Mouse (Mus musculus): ENCODE data around the gene Fance. TPM values are rescaled to one million over a fixed set of nuclear protein-coding genes. Genes with fewer than 3 reads are reported as not detected.
A peak's percentile ranks its signal among the peaks of the same experiment; 100 is the strongest.
"Not testable (repeated sequence)": the region's sequence is repeated elsewhere in the genome, so short reads cannot be mapped to it uniquely, and the experiment has no call there.

The Fance gene
- polyA plus RNA-seq, 1 experiment from 2014 or later = 39.5 TPM

GRCm38 (mm10) chr17:28350466-28351352, 37.4 kb downstream of the Fance start, which contains the start of gene Tead3:
Gene Tead3, minus strand, starts transcription at chr17:28350817.
- H3K36me3 ChIP-seq = no peaks in the 10 kb centered on the region
- peak within 1 kb of the TSS; percentile 97 for H3K9ac ChIP-seq
- no peaks in the 10 kb centered on the region for H3K9me3 ChIP-seq
- H3K4me2 ChIP-seq = peak within 1 kb of the TSS; percentile 81
- H3K4me3 ChIP-seq = peak within 1 kb of the TSS; percentile 94
- H3K27me3 ChIP-seq = no peaks in the 10 kb centered on the region
- H3K4me1 ChIP-seq = peaks cover 52% of the 10 kb centered on the region
- under 1% methylated on average over 61 of the region's 73 CpGs for WGBS
- H3K27ac ChIP-seq = peak within 1 kb of the TSS; percentile 100
- peak; percentile 85 for ATAC-seq (ENCODE audit: insufficient number of reproducible peaks, insufficient read depth, low FRiP score, low TSS enrichment, low read depth)

GRCm38 (mm10) chr17:28351353-28351890, 38.1 kb downstream of the Fance start:
- Histone ChIP-seq H3K27me3 (no peaks in the 10 kb centered on the region), H3K36me3 (no peaks in the 10 kb centered on the region), H3K9me3 (no peaks in the 10 kb centered on the region), H3K27ac (peak overlapping the region; percentile 100), H3K4me3 (peak overlapping the region; percentile 94), H3K9ac (peak overlapping the region; percentile 97), H3K4me2 (peak overlapping the region; percentile 81), H3K4me1 (peaks cover 48% of the 10 kb centered on the region)
- under 1% methylated on average over 29 of the region's 29 CpGs for whole genome bisulfite sequencing
- peak; percentile 3; the same call in 1 of the 2 replicates for ATAC-seq (ENCODE audit: insufficient number of reproducible peaks, insufficient read depth, low FRiP score, low TSS enrichment, low read depth)

- Histone ChIP-seq H3K4me1 (peaks cover 43% of the 10 kb centered on the region), H3K4me2 (peak overlapping the region; percentile 81), H3K9me3 (no peaks in the 10 kb centered on the region), H3K27ac (peak overlapping the region; percentile 100), H3K4me3 (peak overlapping the region; percentile 94), H3K36me3 (no peaks in the 10 kb centered on the region), H3K9ac (peak overlapping the region; percentile 97), H3K27me3 (no peaks in the 10 kb centered on the region)
- ATAC-seq (ENCODE audit: insufficient number of reproducible peaks, insufficient read depth, low FRiP score, low TSS enrichment, low read depth) = no peak
- 15% methylated on average over 11 of the region's 11 CpGs for WGBS
Measured at GRCm38 (mm10) chr17:28352018-28352417, 38.7 kb downstream of the Fance start.

GRCm38 (mm10) chr17:28355871-28356270, 42.6 kb downstream of the Fance start:
- peaks cover 22% of the 10 kb centered on the region for H3K4me1 ChIP-seq
- WGBS = 83% methylated on average over 12 of the region's 12 CpGs
- no peak overlapping the region for H3K4me3 ChIP-seq
- H3K27me3 ChIP-seq = peaks cover 24% of the 10 kb centered on the region
- H3K4me2 ChIP-seq = no peak overlapping the region
- H3K9me3 ChIP-seq = no peaks in the 10 kb centered on the region
- no peak for ATAC-seq (ENCODE audit: insufficient number of reproducible peaks, insufficient read depth, low FRiP score, low TSS enrichment, low read depth)
- H3K9ac ChIP-seq = no peak overlapping the region
- no peaks in the 10 kb centered on the region for H3K36me3 ChIP-seq
- no peak overlapping the region for H3K27ac ChIP-seq

- H3K4me2 ChIP-seq; H3K9me3 ChIP-seq; ATAC-seq (ENCODE audit: insufficient number of reproducible peaks, insufficient read depth, low FRiP score, low TSS enrichment, low read depth); H3K27ac ChIP-seq; H3K9ac ChIP-seq; H3K4me3 ChIP-seq; H3K36me3 ChIP-seq: not testable (repeated sequence)
- WGBS = 15% methylated on average over 24 of the region's 24 CpGs
- H3K4me1 ChIP-seq = peaks cover 24% of the 10 kb centered on the region
- H3K27me3 ChIP-seq = peaks cover 33% of the 10 kb centered on the region
Measured at GRCm38 (mm10) chr17:28358576-28359261, 45.4 kb downstream of the Fance start.

GRCm38 (mm10) chr17:28360531-28361277, 47.4 kb downstream of the Fance start:
- H3K36me3 ChIP-seq = no peaks in the 10 kb centered on the region
- peaks cover 51% of the 10 kb centered on the region for H3K27me3 ChIP-seq
- no peaks in the 10 kb centered on the region for H3K9me3 ChIP-seq
- no peak overlapping the region for H3K4me2 ChIP-seq
- no peak overlapping the region for H3K4me3 ChIP-seq
- no peak for ATAC-seq (ENCODE audit: insufficient number of reproducible peaks, insufficient read depth, low FRiP score, low TSS enrichment, low read depth)
- WGBS = 80% methylated on average over 9 of the region's 9 CpGs
- H3K27ac ChIP-seq = no peak overlapping the region
- peaks cover 37% of the 10 kb centered on the region for H3K4me1 ChIP-seq
- H3K9ac ChIP-seq = no peak overlapping the region

GRCm38 (mm10) chr17:28361921-28362652, 48.8 kb downstream of the Fance start:
- peaks cover 34% of the 10 kb centered on the region for H3K4me1 ChIP-seq
- ATAC-seq (ENCODE audit: insufficient number of reproducible peaks, insufficient read depth, low FRiP score, low TSS enrichment, low read depth) = no peak
- 33% methylated on average over 11 of the region's 11 CpGs for WGBS
- peaks cover 56% of the 10 kb centered on the region for H3K27me3 ChIP-seq
- H3K36me3 ChIP-seq = no peaks in the 10 kb centered on the region
- H3K9ac ChIP-seq = peak overlapping the region; percentile 64
- H3K9me3 ChIP-seq = no peaks in the 10 kb centered on the region
- H3K4me3 ChIP-seq = peak overlapping the region; percentile 39
- H3K27ac ChIP-seq = peak overlapping the region; percentile 40; the same call in 1 of the 2 replicates
- peak overlapping the region; percentile 77 for H3K4me2 ChIP-seq

GRCm38 (mm10) chr17:28362653-28363292, 49.5 kb downstream of the Fance start:
- H3K4me1 ChIP-seq = peaks cover 34% of the 10 kb centered on the region
- peak overlapping the region; percentile 39 for H3K4me3 ChIP-seq
- H3K36me3 ChIP-seq = no peaks in the 10 kb centered on the region
- peak overlapping the region; percentile 77 for H3K4me2 ChIP-seq
- H3K27me3 ChIP-seq = peaks cover 56% of the 10 kb centered on the region
- 2% methylated on average over 25 of the region's 25 CpGs for WGBS
- H3K9ac ChIP-seq = peak overlapping the region; percentile 64
- H3K27ac ChIP-seq = peak overlapping the region; percentile 40; the same call in 1 of the 2 replicates
- ATAC-seq (ENCODE audit: insufficient number of reproducible peaks, insufficient read depth, low FRiP score, low TSS enrichment, low read depth) = no peak; the same call in 1 of the 2 replicates
- H3K9me3 ChIP-seq = no peaks in the 10 kb centered on the region

- ATAC-seq (ENCODE audit: insufficient number of reproducible peaks, insufficient read depth, low FRiP score, low TSS enrichment, low read depth) = no peak
- Histone ChIP-seq H3K9ac (peak overlapping the region; percentile 64), H3K4me3 (peak overlapping the region; percentile 39), H3K4me1 (peaks cover 30% of the 10 kb centered on the region), H3K27me3 (peaks cover 51% of the 10 kb centered on the region), H3K27ac (no peak overlapping the region), H3K4me2 (peak overlapping the region; percentile 77), H3K36me3 (no peaks in the 10 kb centered on the region), H3K9me3 (no peaks in the 10 kb centered on the region)
- WGBS = 21% methylated on average over 6 of the region's 6 CpGs
Measured at GRCm38 (mm10) chr17:28363507-28363906, 50.2 kb downstream of the Fance start.

- no peaks in the 10 kb centered on the region for H3K9me3 ChIP-seq
- H3K27me3 ChIP-seq = peaks cover 35% of the 10 kb centered on the region
- 27% methylated on average over 8 of the region's 8 CpGs for WGBS
- H3K27ac ChIP-seq = no peak within 1 kb of the TSS
- peaks cover 30% of the 10 kb centered on the region for H3K4me1 ChIP-seq
- no peak for ATAC-seq (ENCODE audit: insufficient number of reproducible peaks, insufficient read depth, low FRiP score, low TSS enrichment, low read depth)
- H3K4me2 ChIP-seq = peak within 1 kb of the TSS; percentile 77
- H3K36me3 ChIP-seq = no peaks in the 10 kb centered on the region
- peak within 1 kb of the TSS; percentile 39 for H3K4me3 ChIP-seq
- peak within 1 kb of the TSS; percentile 66 for H3K9ac ChIP-seq
Measured at GRCm38 (mm10) chr17:28365122-28365521, 51.8 kb downstream of the Fance start, which contains the start of gene Tulp1. Gene Tulp1, minus strand, starts transcription at chr17:28365222.

Data from embryonic facial prominence, embryonic 13.5 days (tissue).